Mouse (Mus musculus) cerebellum, adult 2 months (tissue): ENCODE data around the gene Abcc5.

Source experiments
- CTCF ChIP-seq: fragments of 200-500 bp; IDR thresholded peaks from 2 replicates; pipeline ENCODE4 v1.5.1; 2011; ENCODE audit warnings: low read depth, mild to moderate bottlenecking, control low read depth, low read length, moderate library complexity, borderline replicate concordance; ENCODE audit not compliant: insufficient read depth
- POLR2A ChIP-seq: fragments of 200-500 bp; IDR thresholded peaks from 2 replicates; pipeline ENCODE4 v1.6.1; 2011; ENCODE audit warnings: low read length, control low read depth, borderline replicate concordance; ENCODE audit not compliant: insufficient read depth

DNA sequence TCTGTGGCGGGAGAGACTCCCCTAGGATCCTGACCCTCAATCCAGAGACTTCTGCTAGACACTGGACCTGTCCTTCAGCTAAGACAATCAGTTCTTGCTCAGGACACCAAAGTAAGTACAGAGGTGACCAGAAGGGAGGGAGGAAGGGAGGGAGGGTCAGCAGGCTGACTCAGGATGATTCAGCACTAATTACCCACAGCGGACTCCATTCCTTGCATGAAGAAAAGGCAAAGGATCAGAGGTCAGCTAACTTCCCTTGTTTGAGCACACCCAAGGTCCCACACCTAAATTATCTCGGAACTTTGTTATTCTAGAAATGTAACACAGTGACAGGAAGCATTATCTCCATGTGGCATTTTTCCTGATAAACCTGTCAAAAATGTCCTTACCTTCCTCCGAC, 54.5 kb downstream of the Abcc5 start:
- TF ChIP-seq CTCF (no peak), POLR2A (no peak)
